Mouse (Mus musculus): ENCODE data around the gene Pif1.

DNA sequence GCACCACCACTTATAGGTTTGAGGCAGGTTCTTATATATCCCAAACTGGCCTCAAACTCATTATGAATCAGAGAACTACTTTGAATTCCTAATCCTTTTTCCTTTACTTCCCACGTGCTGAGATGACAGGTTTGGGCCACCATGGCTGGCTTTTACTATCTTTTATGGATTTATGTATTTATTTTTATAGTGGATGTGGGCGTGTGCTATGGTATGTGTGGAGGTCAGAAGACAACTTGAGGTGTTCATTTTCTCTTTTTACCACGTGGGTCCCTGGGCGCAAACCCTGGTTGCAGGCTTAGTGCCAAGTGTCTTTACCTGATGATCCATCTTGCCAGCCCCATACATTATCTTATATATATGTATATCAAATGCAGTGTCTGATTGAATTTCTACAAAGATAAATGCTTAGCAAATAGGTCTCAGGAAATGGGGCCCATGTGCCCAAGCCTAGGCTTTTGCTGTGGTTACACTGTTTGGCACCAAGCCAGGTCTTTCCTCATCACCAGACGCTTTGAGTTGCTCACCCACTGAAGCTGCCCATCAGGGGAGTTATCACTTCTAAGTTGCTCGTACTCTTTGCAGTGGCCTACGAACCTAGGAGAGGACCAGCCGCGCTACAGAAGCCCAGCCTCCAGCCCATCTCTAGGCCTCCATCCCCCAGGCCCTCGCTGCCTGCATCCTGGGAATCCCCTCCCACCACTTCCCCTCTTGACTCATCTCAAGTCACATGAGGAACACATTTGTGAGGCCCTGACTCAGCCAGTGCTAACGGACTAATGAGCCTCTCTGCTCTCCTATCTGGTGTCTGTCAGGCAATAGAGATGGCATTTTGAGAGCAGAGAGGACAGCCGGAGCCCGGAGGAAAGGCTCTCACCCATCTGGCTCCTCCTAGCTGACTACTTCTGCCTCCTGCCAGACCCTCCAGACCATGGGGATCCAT lies 45.6 kb upstream of the Pif1 start:
- TF ChIP-seq POLR2A (IDR thresholded peaks at IDR 0.05; ENCODE audit: borderline replicate concordance, low read depth, low read length), result no peak
- TF ChIP-seq CTCF (IDR thresholded peaks at IDR 0.05; ENCODE audit: low read depth, low read length), result no peak

Data from bone marrow macrophage, adult 2 months (primary cell).